Mouse (Mus musculus) embryonic facial prominence, embryonic 11.5 days (tissue): ENCODE results near the gene Taf11. TPM values are rescaled to one million over a fixed set of nuclear protein-coding genes. Genes with fewer than 3 reads are reported as not detected.
A peak's percentile ranks its signal among the peaks of the same experiment; 100 is the strongest.

Experiments
- ATAC-seq: fragments of 200-750 bp; cut with Nextera tagmentation; replicated peaks from 2 replicates; pipeline ENCODE4 v1.8.0; 2017; ENCODE audit warnings: low read depth; ENCODE audit not compliant: insufficient number of reproducible peaks, low FRiP score, low TSS enrichment
- DNase-seq: peaks from one replicate; pipeline ENCODE4 v3.0.0-alpha.2; 2015; ENCODE audit warnings: low spot score
- H3K27ac ChIP-seq: fragments of 300-500 bp; sonication (generic); replicated peaks from 2 replicates; pipeline ENCODE4 v1.5.1; 2014; ENCODE audit warnings: mild to moderate bottlenecking, low read depth, low read length, control low read depth
- H3K27me3 ChIP-seq: fragments of 300-500 bp; sonication (generic); 2 replicates; pipeline ENCODE4 v1.6.1; 2014; ENCODE audit warnings: mild to moderate bottlenecking, low read length, moderate library complexity, mixed read lengths; ENCODE audit not compliant: control insufficient read depth, insufficient read depth
- H3K36me3 ChIP-seq: fragments of 300-500 bp; sonication (generic); replicated peaks from 2 replicates; pipeline ENCODE4 v1.6.1; 2014; ENCODE audit warnings: low read depth, mild to moderate bottlenecking, low read length, moderate library complexity, mixed read lengths; ENCODE audit not compliant: control insufficient read depth, insufficient read depth
- H3K4me1 ChIP-seq: fragments of 300-500 bp; sonication (generic); 2 replicates; pipeline ENCODE4 v1.6.1; 2014; ENCODE audit warnings: low read length, mixed read lengths; ENCODE audit not compliant: control insufficient read depth, insufficient read depth
- H3K4me2 ChIP-seq: fragments of 300-500 bp; sonication (generic); 2 replicates; pipeline ENCODE4 v1.6.1; 2014; ENCODE audit warnings: low read depth, mild to moderate bottlenecking, control low read depth, low read length, moderate library complexity
- H3K4me3 ChIP-seq: fragments of 300-500 bp; sonication (generic); 2 replicates; pipeline ENCODE4 v1.5.1; 2014; ENCODE audit warnings: low read depth, low read length, control low read depth
- H3K9ac ChIP-seq: fragments of 300-500 bp; sonication (generic); replicated peaks from 2 replicates; pipeline ENCODE4 v1.6.1; 2014; ENCODE audit warnings: mild to moderate bottlenecking, control low read depth, low read length
- H3K9me3 ChIP-seq: fragments of 300-500 bp; sonication (generic); replicated peaks from 2 replicates; pipeline ENCODE4 v1.6.1; 2016; ENCODE audit warnings: mild to moderate bottlenecking, low read length, inconsistent platforms, mixed read lengths; ENCODE audit not compliant: control insufficient read depth
- WGBS: fragments of 180-500 bp; shearing (Covaris S2); extraction: QIAGEN DNeasy Blood & Tissue Kit; methylation state at CpG from one replicate; pipeline ENCODE4 v1.1.7; 2014; 5-methylcytosine and 5-hydroxymethylcytosine counted together
- polyA plus RNA-seq: library from polyadenylated mRNA; unstranded; fragments of >200 nt; fragmentation: Nextera tagmentation; extraction: Ambion mirVana; gene quantifications from 2 replicates; pipeline ENCODE4 v1.2.1, GENCODE M21; 2014

Gene Taf11
- polyA plus RNA-seq, 1 experiment from 2014 or later = 109 TPM

DNA sequence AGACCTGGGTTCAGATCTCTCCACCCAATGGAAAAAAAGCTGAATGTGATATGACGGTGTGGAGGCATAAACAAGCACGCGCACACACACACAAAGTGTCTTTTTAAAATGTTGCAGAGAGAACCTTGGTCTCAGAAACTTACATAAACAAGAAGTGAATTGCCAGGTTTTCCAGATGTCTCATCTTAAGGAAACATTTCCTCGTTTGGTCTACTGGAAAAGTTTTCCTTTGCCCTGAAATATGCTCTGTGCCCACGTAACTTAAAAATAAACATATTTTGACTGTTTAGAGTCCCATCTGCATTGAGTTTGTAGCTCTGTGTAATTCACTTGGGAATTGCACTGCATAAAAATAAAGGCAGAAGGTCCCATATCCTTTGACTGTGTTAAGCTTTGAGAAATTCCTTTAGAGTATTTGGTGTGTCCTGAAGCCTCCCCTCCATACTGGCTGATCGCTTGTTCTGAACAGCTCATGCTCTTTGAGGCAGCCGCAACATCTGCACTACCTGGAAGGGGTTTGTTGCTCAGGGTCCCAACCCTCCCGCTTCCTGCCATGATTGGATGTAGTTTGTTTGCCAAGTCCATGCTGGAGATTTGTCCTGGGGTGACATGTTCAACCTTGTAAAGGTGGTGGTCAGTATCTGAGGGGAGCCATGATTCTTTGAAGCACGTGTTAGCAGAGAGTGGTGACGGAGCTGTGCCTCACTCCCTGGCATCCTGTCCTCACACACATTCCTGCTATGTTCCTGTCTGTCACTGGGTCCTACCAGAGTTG is 24.7 kb upstream of the Taf11 start:
- Histone ChIP-seq H3K4me1 (no peaks in the 10 kb centered on the region; the same call in 1 of the 2 replicates), H3K9ac (no peak overlapping the region), H3K27ac (no peak overlapping the region), H3K36me3 (no peaks in the 10 kb centered on the region), H3K9me3 (no peaks in the 10 kb centered on the region), H3K27me3 (no peaks in the 10 kb centered on the region), H3K4me2 (no peak overlapping the region), H3K4me3 (no peak overlapping the region)
- no peak for DNase-seq
- ATAC-seq = no peak
- 89% methylated on average over 10 of the region's 10 CpGs for WGBS

DNA sequence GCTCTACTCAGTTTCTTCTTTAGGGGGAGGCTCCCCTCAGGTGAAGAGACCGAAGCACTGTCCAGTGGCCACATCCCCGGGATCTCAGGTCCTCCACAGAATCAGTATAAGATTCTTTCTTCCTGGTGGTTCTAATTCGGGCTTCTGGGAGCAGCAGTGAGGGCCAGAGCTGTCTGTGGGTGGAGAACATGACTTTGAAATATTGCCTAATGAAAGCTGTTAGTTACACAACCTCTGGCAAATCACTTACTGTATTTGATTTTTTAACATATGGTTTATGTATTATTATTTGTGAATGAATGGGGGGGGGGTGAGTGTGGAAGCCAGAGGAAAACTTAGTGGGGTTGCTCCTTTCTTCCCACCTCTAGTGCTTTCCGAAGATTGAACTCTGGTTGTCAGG is 22.2 kb upstream of the Taf11 start:
- Histone ChIP-seq H3K4me2 (no peak overlapping the region), H3K9me3 (no peaks in the 10 kb centered on the region), H3K27me3 (no peaks in the 10 kb centered on the region), H3K4me1 (no peaks in the 10 kb centered on the region), H3K4me3 (no peak overlapping the region), H3K9ac (no peak overlapping the region), H3K27ac (no peak overlapping the region), H3K36me3 (no peaks in the 10 kb centered on the region)
- WGBS = 87% methylated on average over 4 of the region's 4 CpGs
- DNase-seq (no peak), ATAC-seq (no peak)

GRCm38 (mm10) chr17:27930291-27930690 is 20.6 kb upstream of the Taf11 start:
- 88% methylated on average over 5 of the region's 5 CpGs for WGBS
- H3K36me3 ChIP-seq = no peaks in the 10 kb centered on the region
- H3K27ac ChIP-seq = no peak overlapping the region
- no peaks in the 10 kb centered on the region for H3K4me1 ChIP-seq
- H3K9me3 ChIP-seq = no peaks in the 10 kb centered on the region
- H3K9ac ChIP-seq = no peak overlapping the region
- no peak overlapping the region for H3K4me3 ChIP-seq
- no peak for ATAC-seq
- H3K4me2 ChIP-seq = no peak overlapping the region
- DNase-seq = no peak
- no peaks in the 10 kb centered on the region for H3K27me3 ChIP-seq

DNA sequence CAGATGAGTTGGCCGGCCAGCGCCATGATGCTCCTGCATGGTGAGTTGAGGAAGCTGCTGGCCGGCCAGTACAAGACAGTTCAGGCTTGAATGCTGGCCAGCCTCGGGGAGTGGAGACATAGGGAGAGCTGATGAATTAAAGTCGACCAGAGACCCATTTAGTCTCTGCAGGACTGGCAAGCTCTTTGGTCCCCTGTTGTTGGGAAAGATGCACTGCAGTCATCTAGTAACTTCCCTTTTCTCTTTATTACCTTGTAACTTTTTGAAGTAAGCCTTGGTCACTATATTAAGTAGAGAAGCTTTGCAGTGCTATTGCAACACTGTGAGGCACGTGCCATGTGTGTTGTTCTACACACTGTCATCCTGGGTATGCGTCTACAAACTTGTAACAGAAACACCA is 15.9 kb upstream of the Taf11 start:
- no peak for DNase-seq
- Histone ChIP-seq H3K27me3 (no peaks in the 10 kb centered on the region), H3K27ac (no peak overlapping the region), H3K9me3 (no peaks in the 10 kb centered on the region), H3K9ac (no peak overlapping the region), H3K4me2 (no peak overlapping the region), H3K4me1 (no peaks in the 10 kb centered on the region), H3K4me3 (no peak overlapping the region), H3K36me3 (no peaks in the 10 kb centered on the region)
- 78% methylated on average over 7 of the region's 7 CpGs for WGBS
- no peak for ATAC-seq

- Histone ChIP-seq H3K27me3 (no peaks in the 10 kb centered on the region), H3K4me3 (no peak overlapping the region), H3K27ac (no peak overlapping the region), H3K36me3 (no peaks in the 10 kb centered on the region), H3K4me1 (no peaks in the 10 kb centered on the region), H3K9me3 (no peaks in the 10 kb centered on the region), H3K4me2 (no peak overlapping the region), H3K9ac (no peak overlapping the region)
- 81% methylated on average over 4 of the region's 4 CpGs for WGBS
- DNase-seq (no peak), ATAC-seq (no peak)
These were observed 15.4 kb upstream of the Taf11 start for GRCm38 (mm10) chr17:27925054-27925453.

GRCm38 (mm10) chr17:27922174-27922712 is 12.6 kb upstream of the Taf11 start:
- Histone ChIP-seq H3K27me3 (no peaks in the 10 kb centered on the region), H3K4me3 (no peak overlapping the region), H3K9ac (no peak overlapping the region), H3K4me1 (no peaks in the 10 kb centered on the region), H3K36me3 (no peaks in the 10 kb centered on the region), H3K4me2 (no peak overlapping the region), H3K27ac (no peak overlapping the region), H3K9me3 (no peaks in the 10 kb centered on the region)
- ATAC-seq (no peak), DNase-seq (no peak)
- 89% methylated on average over 11 of the region's 11 CpGs for WGBS

GRCm38 (mm10) chr17:27920676-27921075 is 11.0 kb upstream of the Taf11 start:
- WGBS = 82% methylated on average over 4 of the region's 4 CpGs
- Histone ChIP-seq H3K4me2 (no peak overlapping the region), H3K9ac (no peak overlapping the region)

GRCm38 (mm10) chr17:27916366-27916765 is 6.7 kb upstream of the Taf11 start:
- Histone ChIP-seq H3K9ac (no peak overlapping the region), H3K4me1 (no peaks in the 10 kb centered on the region), H3K27me3 (no peaks in the 10 kb centered on the region), H3K4me3 (no peak overlapping the region), H3K9me3 (no peaks in the 10 kb centered on the region), H3K36me3 (no peaks in the 10 kb centered on the region), H3K4me2 (no peak overlapping the region), H3K27ac (no peak overlapping the region)
- WGBS = 58% methylated on average over 4 of the region's 4 CpGs
- no peak for ATAC-seq
- peak; percentile 14 for DNase-seq

More at GRCm38 (mm10) chr17:27920676-27921075, 11.0 kb upstream of the Taf11 start:
- ATAC-seq (no peak), DNase-seq (no peak)
- H3K27me3 ChIP-seq = no peaks in the 10 kb centered on the region
- H3K36me3 ChIP-seq = no peaks in the 10 kb centered on the region
- no peaks in the 10 kb centered on the region for H3K9me3 ChIP-seq
- H3K4me1 ChIP-seq = no peaks in the 10 kb centered on the region
- no peak overlapping the region for H3K4me3 ChIP-seq
- H3K27ac ChIP-seq = no peak overlapping the region
